13 mouse cellular contexts compared by ENCODE assay signal in genomic region chr4:139199126-139199525, GRCm38 (mm10). TPM values are rescaled to one million over a fixed set of nuclear protein-coding genes. Genes with fewer than 3 reads are reported as not detected.
A peak's percentile ranks its signal among the peaks of the same experiment; 100 is the strongest.
DNase-seq lines count a peak whose midpoint lies in the region; ATAC-seq and TF ChIP-seq lines count a peak whose summit lies in the region.
"Had no signal": no experiment of that assay in that cellular context is flagged by ENCODE, and none has a peak within 500 bp of the region (broad histone marks: within the 10 kb centered on the region; RNA-seq: fewer than 3 reads in every experiment).

No protein-coding gene starts in this region.

- WGBS in hindbrain, embryonic 14.5 days: 88% methylated on average over 9 of the region's 9 CpGs

- H3K4me1 ChIP-seq in CH12.LX (ENCODE audit: control insufficient read depth in 1 of 2, insufficient read depth in 2 of 2): peaks cover 47 to 99% of the 10 kb centered on the region in 2 experiments
- H3K4me1 ChIP-seq in hindbrain, embryonic 14.5 days (replicated peaks; ENCODE audit: control insufficient read depth, insufficient read depth, low read length): peaks cover 13% of the 10 kb centered on the region

- DNase-seq in layer of hippocampus, adult 2 months (ENCODE audit: low spot score in 2 of 2): no peak
- DNase-seq in layer of hippocampus, adult 9-10 months (ENCODE audit: low spot score): no peak
- no peak for DNase-seq in CH12.LX (ENCODE audit: extremely low read depth)
- no peak for DNase-seq in c-Kit-positive CD71-positive TER-119-positive erythroid progenitor cells, embryonic 14.5 days (ENCODE audit: low spot score)
- no peak for DNase-seq in urinary bladder, postnatal 4 days (ENCODE audit: low spot score in 2 of 2)
- no peak for DNase-seq in hindbrain, embryonic 14.5 days (ENCODE audit: low spot score)
- DNase-seq: adrenal gland, postnatal 10 days; cerebellum, postnatal 10 days; gastrocnemius, postnatal 14 days; right cerebral cortex, postnatal 4 days had no signal

- H3K9me3 ChIP-seq in CH12.LX (replicated peaks; ENCODE audit: low read length): no peaks in the 10 kb centered on the region
- no peaks in the 10 kb centered on the region for H3K9me3 ChIP-seq in hindbrain, embryonic 14.5 days (ENCODE audit: control insufficient read depth, low read length)
- H3K9me3 ChIP-seq: hindbrain, embryonic 12.5 days had no signal

- peaks cover 91% of the 10 kb centered on the region for H3K79me2 ChIP-seq in CH12.LX (replicated peaks; ENCODE audit: control insufficient read depth, extremely low read depth, insufficient read depth, poor library complexity, severe bottlenecking)

- H3K36me3 ChIP-seq in CH12.LX (replicated peaks in 1 of 2; ENCODE audit: control insufficient read depth in 1 of 2, insufficient read depth in 1 of 2, low read length in 1 of 2): peaks cover 11 to 82% of the 10 kb centered on the region in 2 experiments
- H3K36me3 ChIP-seq in hindbrain, embryonic 14.5 days (replicated peaks; ENCODE audit: control insufficient read depth, insufficient read depth): peaks cover 9% of the 10 kb centered on the region; the same call in 1 of the 2 replicates

- peak; percentile 29 for ATAC-seq in granulocyte monocyte progenitor cell, adult 5-6 weeks (replicated peaks; ENCODE audit: poor library complexity, severe bottlenecking)
- peak; percentile 24 for ATAC-seq in megakaryocyte progenitor cell, adult 5-6 weeks (replicated peaks; ENCODE audit: poor library complexity)
- ATAC-seq in hindbrain, embryonic 14.5 days (ENCODE audit: low FRiP score): no peak

- no peak for TF ChIP-seq POLR2A in CH12.LX (IDR thresholded peaks at IDR 0.05; ENCODE audit: low read depth, low read length)

- no peak overlapping the region for H3K9ac ChIP-seq in CH12.LX (ENCODE audit: insufficient read depth, low read depth)
- H3K9ac ChIP-seq in hindbrain, embryonic 14.5 days: no peak overlapping the region
- H3K9ac ChIP-seq: hindbrain, embryonic 12.5 days had no signal

- dilution Hi-C loops in CH12.LX (cut with MboI; ENCODE audit: extremely low pct_ligation_motif_present, extremely low pct_unique_long_range_greater_than_20kb, low sequenced_read_pairs): no loop called here

- no peak for TF ChIP-seq RAD21 in CH12.LX (IDR thresholded peaks at IDR 0.05; ENCODE audit: low read depth, low read length)

- no peak for TF ChIP-seq CTCF in layer of hippocampus, adult 2 months (conservative IDR thresholded peaks at IDR 0.05)
- no peak for TF ChIP-seq CTCF in CH12.LX (conservative IDR thresholded peaks at IDR 0.05 in 1 of 2, IDR thresholded peaks at IDR 0.05 in 1 of 2; ENCODE audit: low read depth in 2 of 2, low read length in 2 of 2)

- no peak for TF ChIP-seq EP300 in CH12.LX (IDR thresholded peaks at IDR 0.05; ENCODE audit: low read length)

- H3K4me2 ChIP-seq in CH12.LX (ENCODE audit: insufficient read depth, low read depth, poor library complexity, severe bottlenecking): no peak overlapping the region
- no peak overlapping the region for H3K4me2 ChIP-seq in hindbrain, embryonic 14.5 days (replicated peaks)
- H3K4me2 ChIP-seq: hindbrain, embryonic 12.5 days had no signal

- no peak overlapping the region for H3K4me3 ChIP-seq in layer of hippocampus, adult 2 months
- H3K4me3 ChIP-seq in CH12.LX (replicated peaks in 1 of 3; ENCODE audit: low read depth in 2 of 3, low read length in 2 of 3, poor library complexity in 1 of 3): no peak overlapping the region
- no peak overlapping the region for H3K4me3 ChIP-seq in hindbrain, embryonic 14.5 days (replicated peaks; ENCODE audit: low read length)
- H3K4me3 ChIP-seq: hindbrain, embryonic 12.5 days had no signal

- H3K27ac ChIP-seq in layer of hippocampus, adult 2 months: peak overlapping the region; percentile 64
- peak overlapping the region; percentile 11; the same call in 1 of the 2 replicates for H3K27ac ChIP-seq in CH12.LX (ENCODE audit: insufficient read depth, low read depth)
- H3K27ac ChIP-seq in hindbrain, embryonic 14.5 days: no peak overlapping the region
- H3K27ac ChIP-seq: hindbrain, embryonic 12.5 days had no signal

- no peaks in the 10 kb centered on the region for H3K27me3 ChIP-seq in CH12.LX (replicated peaks)
- no peaks in the 10 kb centered on the region for H3K27me3 ChIP-seq in hindbrain, embryonic 14.5 days (ENCODE audit: control insufficient read depth, insufficient read depth, low read length)
- H3K27me3 ChIP-seq: hindbrain, embryonic 12.5 days had no signal

- in situ Hi-C loops in CH12.LX (cut with MboI; ENCODE audit: low pct_ligation_motif_present, low pct_unique_long_range_greater_than_20kb, low sequenced_read_pairs): no loop called here

TF ChIP-seq in CH12.LX, 34 proteins besides CTCF, POLR2A, EP300 and RAD21:
- TF ChIP-seq ELF1 (IDR thresholded peaks at IDR 0.05; ENCODE audit: low read depth, low read length) (no peak), KAT2A (IDR thresholded peaks at IDR 0.05; ENCODE audit: insufficient replicate concordance, low read length) (no peak), USF1 (IDR thresholded peaks at IDR 0.05; ENCODE audit: low read depth, low read length) (no peak), NELFE (IDR thresholded peaks at IDR 0.05; ENCODE audit: low read depth, low read length) (no peak), JUN (IDR thresholded peaks at IDR 0.05; ENCODE audit: insufficient read depth, low read depth, low read length) (no peak), HCFC1 (IDR thresholded peaks at IDR 0.05; ENCODE audit: low read depth, low read length) (no peak), MXI1 (IDR thresholded peaks at IDR 0.05; ENCODE audit: low read depth, low read length) (no peak)
TF ChIP-seq in CH12.LX: peak in this region for 0.

RNA-seq across cellular contexts. Expression of gene Capzb, which starts 6.4 kb away (rescaled TPM):
- 100 to 1,000 TPM; 374 to 416 TPM for total RNA-seq in layer of hippocampus, adult 2 months (2021)
- total RNA-seq in CH12.LX (2012; rRNA removed) (83.5 and 86.4 TPM in 2 replicates), CH12.LX (2014; rRNA removed) (144 and 160 TPM in 2 replicates)
- polyA plus RNA-seq in CH12.LX (2012; ENCODE audit: insufficient read length, low read depth): 382 and 388 TPM in 2 replicates
- 374 and 389 TPM in 2 replicates for total RNA-seq in granulocyte monocyte progenitor cell, adult 5-6 weeks (2014; fragmentation: Nextera tagmentation)
- total RNA-seq in granulocyte monocyte progenitor cell, adult 5-6 weeks (2017): 129 and 155 TPM in 2 replicates
- 409 and 415 TPM in 2 replicates for total RNA-seq in megakaryocyte progenitor cell, adult 5-6 weeks (2015)
- total RNA-seq in megakaryocyte progenitor cell, adult 5-6 weeks (2017): 139 and 157 TPM in 2 replicates
- 248 and 249 TPM in 2 replicates for polyA plus RNA-seq in hindbrain, embryonic 14.5 days (2014; fragmentation: Nextera tagmentation; extraction: Ambion mirVana)
